Comparison of ENCODE assay signal across 15 mouse cellular contexts in genomic region chr2:109945532-109945931, GRCm38 (mm10).
"Had no signal": no experiment of that assay in that cellular context is flagged by ENCODE, and none has a peak within 500 bp of the region (broad histone marks: within the 10 kb centered on the region; RNA-seq: fewer than 3 reads in every experiment).

No protein-coding gene starts in this region.

- H3K36me3 ChIP-seq: limb, embryonic 12.5 days; liver, embryonic 13.5 days; lung, embryonic 15.5 days; midbrain, embryonic 15.5 days; neural tube, embryonic 12.5 days had no signal

- H3K4me2 ChIP-seq: limb, embryonic 12.5 days; liver, embryonic 13.5 days; lung, embryonic 15.5 days; midbrain, embryonic 11.5 days; midbrain, embryonic 15.5 days; neural tube, embryonic 12.5 days had no signal

- H3K4me1 ChIP-seq: lung, embryonic 15.5 days; megakaryocyte, embryonic 14.5 days had no signal

- DNase-seq: kidney, postnatal 4 days; liver; liver, embryonic 13.5 days; liver, postnatal 0 days; lung, postnatal 14 days; thymus, postnatal 14 days had no signal

- H3K27ac ChIP-seq: layer of hippocampus, adult 2 months; limb, embryonic 12.5 days; liver, embryonic 13.5 days; lung, embryonic 15.5 days; macrophage; midbrain, embryonic 15.5 days; neural tube, embryonic 12.5 days; stomach, postnatal 0 days had no signal

- H3K4me3 ChIP-seq: layer of hippocampus, adult 2 months; limb, embryonic 12.5 days; liver, embryonic 13.5 days; lung, embryonic 15.5 days; megakaryocyte, embryonic 14.5 days; midbrain, embryonic 15.5 days; neural tube, embryonic 12.5 days had no signal

- H3K9me3 ChIP-seq: limb, embryonic 12.5 days; liver, embryonic 13.5 days; lung, embryonic 15.5 days; midbrain, embryonic 15.5 days; neural tube, embryonic 12.5 days had no signal

- ATAC-seq: liver, postnatal 0 days; midbrain, embryonic 15.5 days had no signal

- H3K9ac ChIP-seq: limb, embryonic 12.5 days; liver, embryonic 13.5 days; liver, postnatal 0 days; lung, embryonic 15.5 days; midbrain, embryonic 15.5 days; neural tube, embryonic 12.5 days had no signal

- H3K27me3 ChIP-seq: limb, embryonic 12.5 days; liver, embryonic 13.5 days; lung, embryonic 15.5 days; megakaryocyte, embryonic 14.5 days; midbrain, embryonic 15.5 days; neural tube, embryonic 12.5 days had no signal
